Mouse (Mus musculus) layer of hippocampus, adult 11-12 months (tissue): Measurements from ENCODE around the gene Il12rb2.

Experiments
- DNase-seq: peaks from one replicate; pipeline ENCODE4 v3.0.0; 2022; ENCODE audit warnings: low spot score

The Il12rb2 gene

DNA sequence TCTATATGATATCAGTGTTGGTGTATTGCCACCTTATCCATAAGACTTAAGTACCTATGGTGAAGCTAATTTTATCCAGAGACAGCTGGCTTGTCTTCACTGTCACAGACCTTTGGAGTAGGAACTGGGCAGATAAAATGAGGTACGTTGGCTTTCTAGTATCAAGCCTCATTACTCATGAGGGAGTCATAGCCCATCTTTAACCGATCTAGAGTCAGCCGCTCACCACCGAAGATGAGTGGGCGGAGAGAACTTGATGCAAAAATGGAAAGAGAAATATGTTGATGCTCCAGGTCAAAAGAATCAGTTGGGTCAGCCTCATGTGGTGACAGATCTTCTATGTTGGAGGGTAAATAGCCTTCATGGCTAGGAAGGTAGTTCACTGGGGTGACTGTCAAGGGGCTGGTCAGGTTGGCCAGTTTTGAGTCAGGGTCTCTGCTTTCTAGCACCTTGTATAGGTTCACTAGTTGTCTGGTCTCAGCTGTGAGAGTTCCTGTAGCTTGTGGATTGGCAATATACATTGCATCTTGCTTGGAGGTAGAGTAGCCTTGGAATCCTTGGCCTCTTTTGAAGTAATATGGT, 83.9 kb downstream of the Il12rb2 start:
- no peak for DNase-seq

DNA sequence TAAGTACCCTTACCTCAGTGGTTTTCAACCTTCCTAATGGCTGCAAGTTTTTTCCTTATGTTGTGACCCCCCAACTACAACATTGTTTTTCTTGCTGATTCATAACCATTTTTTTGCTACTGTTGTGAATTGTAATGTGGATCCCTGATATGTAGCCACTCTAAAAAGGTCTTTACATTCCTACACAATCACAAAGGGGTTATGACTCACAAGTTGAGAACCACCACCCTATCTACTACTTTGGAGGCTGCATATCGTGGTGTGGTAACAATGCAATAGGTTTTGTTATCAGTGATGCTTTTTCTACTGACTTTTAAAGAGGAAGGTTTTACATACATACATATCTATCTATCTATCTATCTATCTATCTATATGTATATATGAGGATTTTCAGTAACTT, 93.1 kb downstream of the Il12rb2 start:
- DNase-seq = no peak

DNA sequence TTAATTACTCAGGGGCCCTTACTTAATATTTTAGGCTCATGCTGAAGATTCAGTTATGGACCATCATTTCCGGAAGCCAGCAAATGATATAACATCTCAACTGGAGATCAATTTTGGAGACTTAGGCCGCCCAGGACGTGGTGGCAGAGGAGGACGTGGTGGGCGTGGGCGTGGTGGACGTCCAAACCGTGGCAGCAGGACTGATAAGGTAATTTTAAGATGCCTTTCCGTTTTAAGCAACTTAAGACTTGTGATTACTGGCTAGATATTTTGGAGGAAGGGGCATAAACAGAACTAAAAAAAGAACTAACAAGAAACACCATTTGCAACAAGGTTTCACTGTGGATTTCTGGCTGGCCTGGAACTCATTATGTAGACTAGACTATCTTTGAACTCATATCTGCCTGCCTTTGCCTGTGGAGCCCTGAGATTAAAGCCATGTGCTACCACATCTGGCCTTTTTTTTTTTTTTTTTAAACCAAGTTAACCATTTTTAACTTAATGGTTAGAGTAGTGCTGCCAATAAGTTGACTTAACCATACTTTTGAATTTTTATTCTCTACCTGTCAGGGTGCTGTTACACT, 94.3 kb downstream of the Il12rb2 start:
- no peak for DNase-seq

DNA sequence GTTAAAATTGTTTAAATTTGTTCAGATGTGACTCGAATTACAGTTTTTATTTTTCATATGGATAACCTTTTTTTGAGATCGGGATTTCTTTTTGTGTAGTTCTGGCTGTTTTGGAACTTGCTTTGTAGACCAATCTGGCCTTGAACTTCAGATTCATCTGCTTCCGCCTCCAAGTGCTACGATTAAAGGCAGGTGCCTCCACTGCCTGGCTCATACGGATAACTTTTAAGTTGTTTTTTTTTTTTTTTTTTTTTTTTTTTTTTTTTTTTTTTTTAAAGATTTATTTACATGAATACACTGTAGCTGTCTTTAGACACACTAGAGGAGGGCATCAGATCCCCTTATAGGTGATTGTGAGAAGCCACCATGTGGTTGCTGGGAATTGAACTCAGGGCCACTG, 98.0 kb downstream of the Il12rb2 start:
- DNase-seq = no peak

DNA sequence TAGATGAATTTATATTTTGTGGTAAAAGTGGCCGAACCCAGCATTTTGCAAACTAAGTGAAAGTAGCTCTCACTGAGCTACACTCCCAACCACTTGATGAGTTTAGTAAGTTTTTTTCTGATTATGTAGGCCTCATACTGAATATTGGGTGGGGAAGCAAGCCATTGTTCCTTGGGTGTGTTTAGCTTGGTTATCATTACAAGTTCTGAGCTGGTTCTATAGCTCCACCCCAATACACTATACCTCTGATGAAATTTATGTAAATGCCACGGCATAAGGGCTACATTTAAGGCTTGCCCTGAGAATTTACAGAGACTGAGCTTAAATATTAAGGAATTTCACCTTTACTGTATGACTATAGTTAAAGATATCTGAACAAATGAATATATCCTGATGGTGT, 106.5 kb downstream of the Il12rb2 start:
- no peak for DNase-seq

DNA sequence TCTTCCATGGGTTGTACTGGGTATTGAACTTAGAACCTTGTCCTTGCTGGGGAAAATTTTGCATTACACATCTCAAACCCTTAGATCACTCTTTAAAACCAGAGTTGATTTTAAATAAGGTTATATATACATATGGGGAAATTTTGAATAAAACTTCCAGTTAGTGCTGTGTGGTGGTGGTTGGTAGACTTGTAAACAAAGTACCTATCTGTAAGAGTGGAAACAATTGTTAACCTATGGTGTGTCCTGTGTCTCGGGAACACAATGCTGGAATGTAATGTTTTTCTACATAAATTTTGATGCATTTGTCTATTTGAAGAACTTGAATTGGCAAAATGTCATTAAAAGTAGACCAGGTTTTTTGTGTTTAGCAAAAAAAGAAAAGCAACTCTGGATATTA, 107.0 kb downstream of the Il12rb2 start:
- DNase-seq = no peak

DNA sequence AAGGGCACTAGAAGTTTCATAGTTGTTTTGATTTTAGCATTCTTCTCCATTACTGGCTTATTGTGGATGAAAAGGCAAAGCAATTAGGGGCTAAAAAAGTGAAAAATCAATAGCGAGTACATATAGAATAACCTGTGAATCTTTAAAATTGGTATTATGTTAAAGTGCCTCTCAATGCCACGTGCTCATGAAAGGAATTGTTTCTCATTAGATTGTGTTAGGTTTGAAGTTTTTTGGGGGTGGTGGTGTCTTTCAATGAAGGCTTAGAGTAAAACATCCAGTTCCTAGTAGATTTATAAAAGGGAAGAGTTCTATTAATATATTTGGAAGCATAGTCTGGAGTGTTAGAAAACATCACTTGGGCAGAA, 107.8 kb downstream of the Il12rb2 start:
- no peak for DNase-seq

DNA sequence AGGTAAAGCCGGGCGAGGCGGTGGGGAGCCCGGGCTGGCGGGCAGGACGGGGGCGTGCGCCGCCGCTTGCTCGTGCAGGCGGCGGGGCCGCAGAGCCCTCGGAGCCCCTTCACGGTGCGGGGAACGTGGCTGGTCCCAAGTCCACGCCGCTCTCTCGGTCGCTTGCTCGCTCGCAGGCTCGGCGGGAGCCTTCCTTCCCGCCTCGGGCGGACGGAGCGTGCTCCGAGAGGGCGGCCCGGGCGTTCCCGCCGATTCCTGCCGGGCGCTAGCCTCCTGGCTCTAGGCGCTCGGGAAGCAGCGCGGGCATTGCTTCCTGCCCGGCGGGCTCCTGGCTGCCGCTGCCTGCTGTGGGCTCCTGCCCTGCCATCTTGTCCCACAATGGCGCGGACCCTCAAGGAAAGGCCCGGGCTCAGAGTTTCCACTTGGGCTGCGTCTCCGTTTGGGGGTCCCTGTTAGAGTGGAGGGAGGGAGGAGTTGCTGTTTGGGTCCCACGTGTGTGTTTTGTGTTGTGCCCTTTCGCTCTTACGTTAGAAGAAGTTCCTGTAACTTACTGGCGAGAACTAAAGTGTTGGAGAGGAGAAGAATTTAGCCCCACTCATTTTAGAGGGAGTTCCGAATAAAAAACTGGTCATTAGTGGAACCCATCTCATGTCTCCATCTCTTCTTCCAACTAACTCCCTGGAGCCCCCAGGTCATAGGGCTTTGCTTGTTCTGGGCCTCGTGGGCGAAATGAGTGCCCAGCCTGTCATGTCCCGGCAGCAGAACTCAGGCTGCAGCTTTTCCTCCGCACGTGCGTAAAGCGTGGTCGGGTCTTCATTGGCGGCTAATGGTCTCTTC, 108.4 kb downstream of the Il12rb2 start:
- DNase-seq = peak; percentile 17

DNA sequence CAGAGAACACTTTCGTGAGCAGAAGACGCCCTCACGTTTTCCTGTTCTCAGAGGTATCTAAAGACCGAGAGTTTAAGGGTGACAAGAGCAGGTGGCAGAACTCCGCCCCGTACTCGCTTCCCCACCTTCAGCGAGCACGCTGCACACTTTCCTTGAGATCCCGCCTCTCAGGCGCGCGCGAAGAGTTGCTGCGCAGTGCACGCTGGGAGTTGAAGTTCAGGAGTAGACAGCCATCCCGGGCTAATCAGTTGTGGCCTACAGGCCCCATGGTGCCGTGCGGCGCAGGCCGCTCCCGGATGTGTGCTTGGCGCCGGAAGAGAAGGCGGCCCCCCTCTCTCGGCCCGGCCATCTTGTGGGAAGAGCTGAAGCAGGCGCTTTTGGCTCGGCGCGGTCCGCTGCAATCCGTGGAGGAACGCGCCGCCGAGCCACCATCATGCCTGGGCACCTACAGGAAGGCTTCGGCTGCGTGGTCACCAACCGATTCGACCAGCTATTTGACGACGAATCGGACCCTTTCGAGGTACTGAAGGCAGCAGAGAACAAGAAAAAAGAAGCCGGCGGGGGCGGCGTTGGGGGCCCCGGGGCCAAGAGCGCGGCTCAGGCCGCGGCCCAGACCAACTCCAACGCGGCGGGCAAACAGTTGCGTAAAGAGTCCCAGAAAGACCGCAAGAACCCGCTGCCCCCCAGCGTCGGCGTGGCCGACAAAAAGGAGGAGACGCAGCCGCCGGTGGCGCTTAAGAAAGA, 109.2 kb downstream of the Il12rb2 start:
- DNase-seq = peak; percentile 97

DNA sequence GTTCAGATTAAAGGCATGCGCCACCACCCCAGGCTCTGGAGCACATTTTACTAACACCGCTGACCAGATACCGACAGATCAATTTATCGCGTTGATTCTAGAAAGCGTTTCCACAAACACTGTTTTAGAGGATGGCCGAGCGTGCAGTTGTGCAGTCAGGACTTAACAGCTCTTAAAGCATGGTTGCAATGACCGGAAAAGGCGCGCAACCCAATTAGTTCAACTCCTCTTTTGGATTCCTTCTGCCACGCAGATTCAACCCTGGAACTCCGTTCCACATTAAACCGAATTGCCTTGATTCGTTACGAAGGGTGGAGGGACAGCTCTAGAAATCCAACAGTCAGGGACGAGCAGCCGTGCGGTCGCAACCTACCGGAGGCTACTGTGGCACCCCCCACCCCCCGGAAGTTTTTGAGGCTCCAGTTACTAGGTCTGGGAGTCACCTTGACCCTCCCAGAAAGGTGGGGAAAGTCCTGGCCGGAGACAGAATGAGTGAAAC, 109.8 kb downstream of the Il12rb2 start:
- DNase-seq = peak; percentile 39

DNA sequence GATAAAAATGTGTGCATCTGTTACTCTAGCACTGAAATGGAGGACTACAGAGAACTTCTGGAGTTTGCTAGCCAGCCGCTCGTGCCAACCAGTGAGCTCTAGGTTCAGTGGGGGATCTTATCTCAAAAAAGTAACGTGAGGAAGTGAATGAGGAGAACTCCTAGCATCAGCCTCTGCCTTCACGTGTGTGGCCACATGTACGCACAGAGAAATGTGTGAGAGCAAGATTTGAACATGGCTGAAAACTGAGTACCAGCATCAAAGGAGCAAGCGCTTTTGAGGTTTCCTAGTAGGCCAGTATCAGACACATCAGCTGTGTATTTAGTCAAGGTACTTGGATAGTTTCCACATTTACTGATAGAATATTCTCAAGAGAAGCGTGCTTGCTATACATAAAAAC, 111.1 kb downstream of the Il12rb2 start:
- DNase-seq = no peak

DNA sequence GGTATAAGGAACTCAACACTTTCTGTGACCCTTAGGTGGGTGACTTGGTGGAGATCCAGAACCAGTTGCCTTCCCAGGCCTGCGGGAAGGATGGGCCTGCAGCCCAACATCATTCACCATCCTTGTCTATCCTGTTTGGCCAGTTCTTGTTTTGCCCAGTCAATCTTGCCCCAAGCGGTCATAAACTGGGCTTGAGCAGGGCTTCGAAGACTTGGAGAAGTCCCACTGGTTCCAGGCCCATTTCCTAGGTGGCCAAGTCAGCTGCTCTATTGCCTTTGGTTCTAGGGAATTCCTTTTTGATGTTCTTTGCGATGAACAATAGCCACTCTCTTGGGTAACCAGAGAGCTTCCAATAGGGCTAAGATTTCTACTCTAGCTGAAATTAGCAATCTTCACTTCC, 124.9 kb downstream of the Il12rb2 start:
- no peak for DNase-seq

DNA sequence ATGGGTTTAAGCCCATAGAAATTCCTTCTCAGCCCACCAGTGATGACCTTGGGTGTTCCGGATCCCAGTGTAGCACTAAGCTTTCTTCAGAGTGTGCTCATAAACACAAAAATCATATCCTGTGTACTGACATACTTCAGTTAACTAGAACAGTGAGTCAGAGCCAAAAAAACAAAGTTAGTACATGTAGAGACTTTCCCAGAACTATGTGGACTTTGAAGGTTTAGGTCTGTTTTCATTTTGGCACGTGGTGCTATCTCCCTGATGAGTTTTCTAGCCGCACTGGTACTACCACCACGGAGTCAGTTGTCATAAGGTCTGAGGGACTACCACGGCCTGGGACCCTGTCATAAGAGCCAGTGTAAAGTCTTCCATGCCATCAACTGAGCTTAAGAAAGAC, 131.5 kb downstream of the Il12rb2 start:
- DNase-seq = no peak

DNA sequence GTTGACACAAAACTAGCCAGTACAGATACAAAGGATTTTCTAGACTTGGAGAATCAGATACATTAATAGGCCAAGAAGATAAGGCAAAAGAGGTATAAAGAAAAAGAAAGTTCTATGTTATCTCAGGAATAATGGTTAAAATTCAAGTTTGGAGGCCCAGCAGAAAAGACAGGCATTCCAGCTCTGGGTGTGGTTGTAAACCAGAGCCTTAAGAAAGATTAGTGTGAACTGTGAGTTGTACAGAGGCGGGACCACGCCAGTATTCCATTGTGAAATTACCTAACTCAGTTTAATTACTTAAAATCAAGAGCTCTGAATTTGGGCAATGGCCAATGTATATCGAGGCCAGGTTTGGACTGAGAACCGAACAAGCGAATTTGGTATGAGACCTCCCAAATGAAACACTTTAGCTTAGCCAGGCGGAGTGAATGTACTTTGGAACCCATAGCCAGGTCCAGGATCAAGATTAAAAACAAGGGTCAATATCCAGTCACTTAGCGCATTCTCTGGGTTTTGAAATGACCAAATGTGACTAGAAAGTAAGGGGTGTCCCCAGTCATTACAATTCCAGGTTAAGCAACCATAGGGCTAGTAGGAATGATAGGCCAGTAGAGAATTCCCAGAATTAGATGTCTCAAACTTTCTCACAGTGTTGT, 132.1 kb downstream of the Il12rb2 start:
- DNase-seq = no peak
